Mouse (Mus musculus) heart, postnatal 36 days (tissue): ENCODE results near the gene Bcr. TPM values are rescaled to one million over a fixed set of nuclear protein-coding genes. Genes with fewer than 3 reads are reported as not detected.

Source experiments
- DNase-seq, 2 experiments: peaks; one replicate each; pipeline ENCODE4 v3.0.0; 2021 to 2022
- intact Hi-C: fragments of 180-260 bp; cut with DNase I; formaldehyde crosslinking; loops from one replicate; pipeline ENCODE4 v1.15.1; 2025
- total RNA-seq, 2 experiments: library from RNA; stranded (reverse); gene quantifications; 2 replicates each; pipeline ENCODE4 v1.2.3; 2021

Bcr gene
- total RNA-seq, 2 experiments from 2014 or later: 8.3 to 9.1 TPM

GRCm38 (mm10) chr10:75054125-75054524, 6.3 kb upstream of the Bcr start:
- DNase-seq: peak; percentile 35 to 44
- intact Hi-C loops: loop anchor here (10.0 kb wide), 1 partner anchor 201 kb away; no protein-coding TSS in a partner anchor

DNA sequence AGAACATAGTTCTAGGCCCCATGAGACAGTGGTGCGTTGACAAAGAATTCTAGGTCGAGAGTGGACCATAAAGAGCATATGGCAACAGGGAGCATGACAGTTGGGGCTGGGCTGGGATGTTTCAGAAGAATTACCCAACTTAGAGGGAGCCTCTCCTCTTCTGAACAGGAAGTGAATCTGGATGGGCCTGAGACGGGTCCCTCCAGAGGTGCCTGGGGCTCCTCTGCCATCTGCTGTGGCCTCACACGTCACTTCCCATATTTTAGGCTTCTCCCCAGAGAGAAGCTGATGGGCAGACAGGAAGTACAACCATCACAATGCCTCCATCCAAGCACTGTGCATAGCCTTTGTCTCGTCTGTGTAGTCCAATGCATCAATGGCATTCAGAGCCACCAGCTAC, 4.7 kb upstream of the Bcr start:
- intact Hi-C loops: loop anchor here (10.0 kb wide), 1 partner anchor 199 kb away; no protein-coding TSS in a partner anchor
- no peak for DNase-seq

- DNase-seq: no peak
- intact Hi-C loops: loop anchor here (10.0 kb wide), 1 partner anchor 199 kb away; no protein-coding TSS in a partner anchor
Observed at GRCm38 (mm10) chr10:75056255-75056654, 4.1 kb upstream of the Bcr start.

DNA sequence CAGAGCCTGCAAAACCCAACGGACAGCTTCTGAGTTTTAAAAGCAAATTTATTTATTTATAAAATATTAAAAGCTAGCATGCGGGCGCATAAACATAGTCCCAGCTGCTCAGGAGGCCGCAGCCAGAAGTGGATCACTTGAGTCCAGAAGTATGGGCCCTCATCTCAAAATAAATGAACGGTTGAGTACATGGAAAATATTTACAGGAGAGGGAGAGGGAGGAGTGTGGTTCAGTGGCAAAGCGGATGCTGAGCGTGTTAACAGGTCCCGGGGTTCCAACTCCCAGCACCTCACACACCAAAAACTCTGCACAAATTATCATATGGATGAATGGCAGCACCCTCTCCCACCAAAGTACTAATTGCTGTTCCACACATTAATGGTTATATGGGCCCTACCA, 2.1 kb upstream of the Bcr start:
- DNase-seq: no peak
- intact Hi-C loops: loop anchor here (10.0 kb wide), 1 partner anchor 196 kb away; no protein-coding TSS in a partner anchor

DNA sequence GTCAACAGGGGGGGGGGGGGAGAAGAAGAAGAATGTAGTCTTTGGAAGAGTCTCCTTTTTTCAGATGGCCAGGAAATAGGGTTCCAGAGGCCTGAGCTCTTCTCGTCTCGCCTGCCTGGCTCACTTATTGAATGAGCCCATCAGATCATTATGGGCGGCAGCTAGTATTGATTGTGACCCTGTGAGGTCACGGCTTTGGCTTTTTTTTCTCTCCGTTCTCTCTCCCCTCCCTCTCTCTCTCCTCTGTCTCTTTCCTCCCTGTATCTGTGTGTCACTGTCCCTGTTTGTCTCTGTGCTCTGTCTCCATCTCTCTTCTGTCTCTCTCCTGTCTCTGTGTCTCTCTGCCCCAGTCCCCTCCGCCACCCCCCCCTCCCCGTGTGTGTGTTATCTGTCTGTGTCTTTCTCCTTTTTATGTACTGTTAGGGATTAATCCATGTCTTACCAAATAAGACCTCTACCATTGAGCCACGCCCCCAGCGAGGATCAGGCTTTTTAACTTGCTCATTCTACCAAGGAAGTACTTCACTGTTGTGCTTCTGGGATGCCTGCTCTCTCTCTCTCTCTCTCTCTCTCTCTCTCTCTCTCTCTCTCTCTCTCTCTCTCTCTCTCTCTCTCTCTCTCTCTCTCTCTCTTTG, 1.5 kb upstream of the Bcr start:
- DNase-seq: no peak
- intact Hi-C loops: loop anchor here (1.0 to 10.0 kb wide), 2 partner anchors 92 to 196 kb away; no protein-coding TSS in a partner anchor

DNA sequence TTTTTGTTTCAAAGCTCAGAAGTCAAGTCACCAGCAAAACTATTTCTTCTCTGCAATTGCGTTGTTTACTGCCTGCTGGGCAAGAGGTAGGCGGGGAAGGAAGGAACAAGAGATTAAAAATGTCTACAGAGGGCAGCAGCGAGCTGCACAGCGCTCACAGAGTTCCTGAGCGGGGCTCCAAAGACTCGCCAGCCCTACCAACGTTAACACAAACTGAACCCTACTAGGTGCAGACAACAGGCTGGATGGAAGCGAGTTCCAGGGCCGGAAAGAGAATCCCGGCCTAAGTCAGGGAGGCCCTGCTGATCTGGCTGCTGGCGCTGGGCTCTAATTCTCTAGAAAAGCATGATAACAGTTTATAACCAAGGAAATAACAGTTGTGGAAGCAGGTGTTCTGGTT, 996 bp upstream of the Bcr start:
- intact Hi-C loops: loop anchor here (1.0 to 10.0 kb wide), 2 partner anchors 92 to 195 kb away; no protein-coding TSS in a partner anchor
- DNase-seq: peak; percentile 75 to 79

DNA sequence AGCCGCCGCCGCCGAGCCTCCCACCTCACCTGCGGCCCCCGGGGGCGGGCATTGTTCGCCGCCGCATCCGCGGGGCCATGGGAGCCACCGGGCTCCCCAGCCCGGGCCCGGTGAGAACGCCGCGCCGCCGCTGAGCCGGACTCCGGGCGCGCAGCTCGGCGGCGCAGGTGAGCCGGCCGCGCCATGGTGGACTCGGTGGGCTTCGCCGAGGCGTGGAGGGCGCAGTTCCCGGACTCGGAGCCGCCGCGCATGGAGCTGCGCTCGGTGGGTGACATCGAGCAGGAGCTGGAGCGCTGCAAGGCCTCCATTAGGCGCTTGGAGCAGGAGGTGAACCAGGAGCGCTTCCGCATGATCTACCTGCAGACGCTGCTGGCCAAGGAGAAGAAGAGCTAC, 447 bp downstream of the Bcr start:
- intact Hi-C loops: loop anchor here (5.0 to 10.0 kb wide), 2 partner anchors 71 to 454 kb away; partner anchors contain the start of genes Gucd1 and Snrpd3
- DNase-seq: peak; percentile 23 to 38

DNA sequence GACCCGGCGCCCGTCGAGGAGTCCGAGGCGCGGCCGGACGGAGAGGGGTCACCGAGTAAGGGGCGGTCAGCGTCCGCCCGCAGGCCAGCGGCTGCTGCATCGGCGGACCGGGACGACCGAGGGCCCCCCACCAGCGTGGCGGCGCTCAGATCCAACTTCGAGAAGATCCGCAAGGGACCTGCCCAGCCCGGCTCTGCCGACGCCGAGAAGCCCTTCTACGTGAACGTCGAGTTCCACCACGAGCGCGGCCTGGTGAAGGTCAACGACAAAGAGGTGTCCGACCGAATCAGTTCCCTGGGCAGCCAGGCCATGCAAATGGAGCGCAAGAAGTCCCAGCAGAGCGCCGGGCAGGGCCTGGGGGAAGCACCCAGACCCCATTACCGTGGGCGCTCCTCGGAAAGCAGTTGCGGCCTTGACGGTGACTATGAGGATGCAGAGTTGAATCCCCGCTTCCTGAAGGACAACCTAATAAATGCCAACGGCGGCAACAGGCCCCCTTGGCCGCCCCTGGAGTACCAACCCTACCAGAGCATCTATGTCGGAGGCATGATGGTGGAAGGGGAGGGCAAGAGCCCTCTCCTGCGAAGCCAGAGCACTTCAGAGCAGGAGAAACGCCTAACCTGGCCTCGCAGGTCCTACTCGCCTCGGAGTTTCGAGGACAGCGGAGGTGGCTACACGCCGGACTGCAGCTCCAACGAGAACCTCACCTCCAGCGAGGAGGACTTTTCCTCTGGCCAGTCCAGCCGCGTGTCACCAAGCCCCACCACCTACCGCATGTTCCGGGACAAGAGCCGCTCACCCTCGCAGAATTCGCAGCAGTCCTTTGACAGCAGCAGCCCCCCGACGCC, 1.2 kb downstream of the Bcr start:
- intact Hi-C loops: loop anchor here (2.0 to 10.0 kb wide), 3 partner anchors 35 to 453 kb away; partner anchors contain the start of genes Gucd1 and Snrpd3

GRCm38 (mm10) chr10:75062189-75062561, 1.8 kb downstream of the Bcr start:
- intact Hi-C loops: loop anchor here (2.0 to 10.0 kb wide), 3 partner anchors 35 to 453 kb away; partner anchors contain the start of genes Gucd1 and Snrpd3
- DNase-seq: peak; percentile 34 to 40

More for the DNA sequence above, 1.2 kb downstream of the Bcr start:
- DNase-seq: peak; percentile 27 to 34

- DNase-seq: no peak
- intact Hi-C loops: loop anchor here (2.0 to 10.0 kb wide), 3 partner anchors 34 to 452 kb away; partner anchors contain the start of genes Gucd1 and Snrpd3
Observed at GRCm38 (mm10) chr10:75062621-75063020, 2.2 kb downstream of the Bcr start.

DNA sequence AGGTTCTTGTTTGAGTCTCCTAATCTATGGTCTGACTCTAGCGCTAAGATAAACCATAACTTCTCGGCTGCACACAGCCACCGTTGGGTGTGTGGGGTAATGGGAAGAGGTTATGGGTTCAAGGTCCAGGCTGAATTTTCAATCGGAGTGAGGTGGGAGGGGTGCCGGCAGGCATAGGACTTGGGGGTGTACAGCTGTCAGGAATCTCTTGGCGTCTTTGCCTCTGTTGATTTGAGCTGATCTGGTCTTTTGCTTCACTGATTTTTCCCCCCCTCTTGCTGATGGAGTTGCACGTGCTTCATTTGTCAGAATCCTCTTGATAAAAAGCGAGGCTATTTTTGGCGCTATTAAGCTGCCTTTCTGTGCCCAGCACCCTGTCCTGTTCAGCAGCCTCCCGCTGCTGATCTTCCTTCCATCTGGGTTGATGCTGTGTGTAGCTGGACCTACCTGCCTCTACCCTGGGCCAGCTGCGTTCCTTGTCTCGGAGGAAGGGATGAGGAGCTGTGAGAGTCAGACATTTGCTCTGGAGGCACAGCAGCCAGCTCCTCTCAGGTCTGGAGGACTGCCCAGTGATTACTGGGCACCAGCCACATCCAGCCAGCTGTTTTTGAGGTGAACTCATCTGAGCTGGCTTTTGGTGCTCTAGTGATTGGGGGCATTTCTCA, 3.0 kb downstream of the Bcr start:
- peak in 1 of 2 experiments; percentile 19 for DNase-seq
- intact Hi-C loops: loop anchor here (2.0 to 10.0 kb wide), 3 partner anchors 33 to 451 kb away; partner anchors contain the start of genes Gucd1 and Snrpd3

- DNase-seq: no peak
- intact Hi-C loops: loop anchor here (10.0 kb wide), 1 partner anchor 449 kb away; the partner anchor contains the start of genes Gucd1 and Snrpd3
Observed at GRCm38 (mm10) chr10:75065691-75066090, 5.3 kb downstream of the Bcr start.

GRCm38 (mm10) chr10:75067446-75067845, 7.1 kb downstream of the Bcr start:
- DNase-seq: no peak
- intact Hi-C loops: loop anchor here (10.0 kb wide), 1 partner anchor 447 kb away; the partner anchor contains the start of genes Gucd1 and Snrpd3

- intact Hi-C loops: loop anchor here (10.0 kb wide), 1 partner anchor 447 kb away; the partner anchor contains the start of genes Gucd1 and Snrpd3
- DNase-seq: no peak
Observed at GRCm38 (mm10) chr10:75068086-75068485, 7.7 kb downstream of the Bcr start.

GRCm38 (mm10) chr10:75068624-75069328, 8.4 kb downstream of the Bcr start:
- intact Hi-C loops: loop anchor here (10.0 kb wide), 1 partner anchor 446 kb away; the partner anchor contains the start of genes Gucd1 and Snrpd3
- no peak for DNase-seq

GRCm38 (mm10) chr10:75070281-75070976, 10.0 kb downstream of the Bcr start:
- no peak for DNase-seq
- intact Hi-C loops: no loop called here

DNA sequence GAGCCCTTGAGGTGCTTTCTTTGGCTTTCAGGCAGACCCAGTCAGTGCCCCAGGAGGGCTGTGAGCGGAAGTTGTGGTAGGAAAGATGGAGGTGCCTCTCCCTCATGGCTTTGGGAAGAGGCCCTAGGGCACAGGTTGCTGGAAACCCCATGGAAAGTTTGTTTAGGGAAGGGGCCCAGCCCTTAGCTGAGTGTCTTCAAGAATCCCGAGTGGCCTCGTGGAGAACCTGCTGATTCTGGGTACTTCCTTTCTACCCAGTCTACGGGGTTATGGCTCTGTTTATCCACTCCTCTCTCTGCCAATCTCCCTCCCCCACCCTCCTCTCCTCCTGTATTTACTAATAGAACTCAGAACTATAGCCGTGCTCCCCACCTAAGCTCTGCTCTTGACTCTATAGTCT, 15.3 kb downstream of the Bcr start:
- DNase-seq: no peak
- intact Hi-C loops: no loop called here

DNA sequence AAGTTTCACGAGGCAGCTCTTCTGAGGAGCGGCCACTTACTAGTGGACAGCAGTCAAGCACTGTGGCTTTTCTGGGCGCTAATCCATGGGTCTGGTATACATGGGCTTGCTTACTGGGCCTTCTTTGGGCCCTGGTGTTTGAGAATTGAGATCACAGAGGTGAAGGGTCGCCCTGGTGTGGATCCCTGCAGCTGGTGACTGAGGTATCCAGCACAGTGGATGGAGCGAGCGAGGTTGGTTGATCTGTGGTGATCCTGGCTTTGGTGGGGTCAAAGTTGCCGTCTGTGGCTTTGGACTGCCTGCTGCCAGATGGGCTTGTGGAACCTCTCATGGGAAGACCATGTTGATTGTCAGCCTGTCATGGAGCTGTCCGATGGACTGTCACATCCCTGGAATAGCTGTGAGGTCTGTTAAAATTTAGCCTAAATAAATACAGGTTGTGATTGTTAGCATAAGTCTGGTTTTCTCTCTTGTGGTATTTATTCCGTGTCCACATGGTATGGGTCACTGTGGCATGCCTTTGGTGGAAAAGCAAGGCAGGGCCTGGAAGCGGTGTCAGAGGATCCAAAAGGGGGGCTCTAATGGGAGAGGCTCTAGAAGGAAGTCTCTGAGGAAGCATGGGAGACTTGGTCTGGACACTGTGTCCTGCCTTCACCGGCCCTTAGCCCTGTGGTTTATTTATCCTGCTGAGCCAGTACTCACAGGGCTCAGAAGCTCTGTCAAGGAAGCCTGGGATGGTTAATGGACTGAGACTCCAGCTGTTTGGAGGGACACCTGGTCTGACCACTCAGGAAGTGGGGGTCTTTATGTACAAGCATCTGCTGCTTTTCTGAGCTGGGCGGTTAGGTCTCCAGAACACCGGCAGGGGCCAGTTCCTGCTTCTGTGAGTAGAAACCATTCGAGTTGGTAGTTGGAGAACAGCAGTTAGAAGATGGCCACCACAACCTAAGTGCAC, 18.1 kb downstream of the Bcr start:
- no peak for DNase-seq
- intact Hi-C loops: no loop called here
